Mouse (Mus musculus) hindbrain, embryonic 11.5 days (tissue): ENCODE measurements at regions not wholly inside any gene's neighbourhood (a gene's known extent, or its start where the extent isn't known, plus 50 kb on each side); places are given as distances from the start of the nearest gene placed in this dataset.

Experiments
- ATAC-seq: fragments of 200-750 bp; cut with Nextera tagmentation; 2 replicates; pipeline ENCODE4 v1.8.0; 2017; ENCODE audit warnings: mild to moderate bottlenecking, moderate TSS enrichment, moderate library complexity; ENCODE audit not compliant: low FRiP score
- DNase-seq: peaks from one replicate; pipeline ENCODE4 v3.0.0-alpha.2; 2015; ENCODE audit warnings: low spot score
- H3K27ac ChIP-seq: fragments of 300-500 bp; sonication (generic); 2 replicates; pipeline ENCODE4 v1.5.1; 2014; ENCODE audit warnings: mild to moderate bottlenecking, low read depth, low read length
- H3K27me3 ChIP-seq: fragments of 300-500 bp; sonication (generic); 2 replicates; pipeline ENCODE4 v1.6.1; 2014; ENCODE audit warnings: mild to moderate bottlenecking, low read length, moderate library complexity, mixed read lengths; ENCODE audit not compliant: control insufficient read depth, insufficient read depth
- H3K36me3 ChIP-seq: fragments of 300-500 bp; sonication (generic); 2 replicates; pipeline ENCODE4 v1.6.1; 2014; ENCODE audit warnings: mild to moderate bottlenecking, low read length, moderate library complexity, mixed read lengths; ENCODE audit not compliant: control insufficient read depth, insufficient read depth
- H3K4me1 ChIP-seq: fragments of 300-500 bp; sonication (generic); replicated peaks from 2 replicates; pipeline ENCODE4 v1.6.1; 2014; ENCODE audit warnings: low read length, mixed read lengths; ENCODE audit not compliant: control insufficient read depth, insufficient read depth
- H3K4me2 ChIP-seq: fragments of 300-500 bp; sonication (generic); replicated peaks from 2 replicates; pipeline ENCODE4 v1.6.1; 2014; ENCODE audit warnings: mild to moderate bottlenecking, low read depth, low read length
- H3K4me3 ChIP-seq: fragments of 300-500 bp; sonication (generic); 2 replicates; pipeline ENCODE4 v1.5.1; 2014; ENCODE audit warnings: low read depth, low read length
- H3K9ac ChIP-seq: fragments of 300-500 bp; sonication (generic); 2 replicates; pipeline ENCODE4 v1.6.1; 2014; ENCODE audit warnings: low read depth, low read length
- H3K9me3 ChIP-seq: fragments of 300-500 bp; sonication (generic); 2 replicates; pipeline ENCODE4 v1.6.1; 2016; ENCODE audit warnings: low read length; ENCODE audit not compliant: control insufficient read depth
- WGBS: fragments of 180-500 bp; shearing (Covaris S2); extraction: QIAGEN DNeasy Blood & Tissue Kit; methylation state at CpG from one replicate; pipeline ENCODE4 v1.1.7; 2014; 5-methylcytosine and 5-hydroxymethylcytosine counted together

DNA sequence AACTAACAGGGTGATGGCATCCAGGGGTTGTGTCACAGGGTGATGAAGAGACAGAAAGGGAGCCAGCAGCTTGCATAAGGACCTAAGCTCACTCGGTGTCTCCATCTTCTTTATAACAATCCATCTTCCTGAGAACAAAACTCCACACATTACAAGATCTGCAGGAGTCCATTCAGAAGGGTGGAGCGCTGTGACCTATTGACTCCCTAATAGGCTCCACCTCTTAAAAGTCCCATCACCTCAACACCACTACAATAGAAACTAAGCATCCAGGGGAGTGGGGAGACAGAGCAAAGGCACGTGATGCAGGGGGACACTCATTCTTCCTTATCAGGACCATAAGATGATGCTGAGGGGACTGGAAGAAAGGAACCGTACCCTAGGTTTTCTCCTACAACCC lies 224.5 kb upstream of the Irx5 start:
- Histone ChIP-seq H3K27me3 (peaks cover 2% of the 10 kb centered on the region; the same call in 1 of the 2 replicates), H3K9ac (no peak overlapping the region), H3K4me1 (peaks cover 4% of the 10 kb centered on the region; the same call in 1 of the 2 replicates), H3K4me2 (no peak overlapping the region), H3K9me3 (no peaks in the 10 kb centered on the region), H3K4me3 (no peak overlapping the region), H3K27ac (peak overlapping the region; percentile 88), H3K36me3 (no peaks in the 10 kb centered on the region)
- ATAC-seq (no peak), DNase-seq (no peak)
- 15% methylated on average over 4 of the region's 4 CpGs for WGBS

DNA sequence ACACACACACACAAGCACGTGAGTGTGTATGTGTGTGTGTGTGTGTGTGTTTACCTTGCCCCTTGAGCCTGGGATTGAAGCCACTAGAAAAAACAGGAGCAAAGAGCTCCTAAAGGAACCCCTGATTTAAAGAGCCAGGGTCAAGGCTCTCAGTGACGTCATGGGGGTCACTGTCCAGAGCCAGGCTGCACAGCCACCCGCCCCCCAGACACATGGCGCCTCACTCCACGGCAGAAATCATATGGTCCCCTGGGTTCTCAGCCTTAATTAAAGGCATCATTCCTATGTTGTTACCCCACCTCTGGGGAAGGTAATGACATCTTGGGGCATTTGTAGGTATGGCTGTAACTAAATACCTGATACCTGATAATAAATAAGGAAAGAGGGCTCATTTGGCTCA lies 224.9 kb upstream of the Irx5 start:
- H3K4me1 ChIP-seq = peaks cover 4% of the 10 kb centered on the region; the same call in 1 of the 2 replicates
- no peak overlapping the region for H3K4me3 ChIP-seq
- DNase-seq = no peak
- no peaks in the 10 kb centered on the region for H3K36me3 ChIP-seq
- H3K9me3 ChIP-seq = no peaks in the 10 kb centered on the region
- H3K27ac ChIP-seq = peak overlapping the region; percentile 88
- no peak overlapping the region for H3K9ac ChIP-seq
- H3K4me2 ChIP-seq = no peak overlapping the region
- WGBS = 54% methylated on average over 5 of the region's 5 CpGs
- H3K27me3 ChIP-seq = peaks cover 2% of the 10 kb centered on the region; the same call in 1 of the 2 replicates
- no peak for ATAC-seq

DNA sequence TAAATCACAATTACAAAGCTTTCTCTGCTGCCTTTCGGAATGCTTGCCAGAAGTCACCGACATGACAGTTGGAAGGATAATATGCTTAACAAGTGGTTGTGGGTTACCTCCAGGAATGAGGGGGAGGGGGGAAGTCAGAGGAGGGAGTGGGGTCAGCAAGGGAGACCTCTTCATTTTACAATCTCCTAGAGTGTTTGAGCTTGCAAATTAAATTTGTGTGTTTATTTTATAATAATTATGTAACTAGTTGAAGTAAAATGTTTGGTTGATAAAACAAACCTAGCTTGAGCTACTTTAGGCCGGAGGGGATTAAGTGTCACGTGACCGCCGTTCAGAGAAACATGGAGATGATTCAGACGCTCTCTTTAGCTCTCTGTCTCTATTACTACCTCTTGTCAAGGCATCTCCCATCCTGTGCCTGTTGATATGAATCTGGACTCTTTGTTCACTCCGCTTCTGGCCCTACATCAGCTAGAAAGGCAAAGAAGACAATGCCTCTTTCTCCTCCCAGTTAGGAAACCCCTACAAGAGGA lies 227.3 kb upstream of the Irx5 start:
- Histone ChIP-seq H3K4me3 (no peak overlapping the region), H3K4me1 (no peaks in the 10 kb centered on the region; the same call in 1 of the 2 replicates), H3K27me3 (no peaks in the 10 kb centered on the region), H3K4me2 (no peak overlapping the region), H3K27ac (no peak overlapping the region), H3K9ac (no peak overlapping the region), H3K9me3 (no peaks in the 10 kb centered on the region), H3K36me3 (no peaks in the 10 kb centered on the region)
- ATAC-seq (no peak), DNase-seq (no peak)
- 64% methylated on average over 8 of the region's 8 CpGs for WGBS

DNA sequence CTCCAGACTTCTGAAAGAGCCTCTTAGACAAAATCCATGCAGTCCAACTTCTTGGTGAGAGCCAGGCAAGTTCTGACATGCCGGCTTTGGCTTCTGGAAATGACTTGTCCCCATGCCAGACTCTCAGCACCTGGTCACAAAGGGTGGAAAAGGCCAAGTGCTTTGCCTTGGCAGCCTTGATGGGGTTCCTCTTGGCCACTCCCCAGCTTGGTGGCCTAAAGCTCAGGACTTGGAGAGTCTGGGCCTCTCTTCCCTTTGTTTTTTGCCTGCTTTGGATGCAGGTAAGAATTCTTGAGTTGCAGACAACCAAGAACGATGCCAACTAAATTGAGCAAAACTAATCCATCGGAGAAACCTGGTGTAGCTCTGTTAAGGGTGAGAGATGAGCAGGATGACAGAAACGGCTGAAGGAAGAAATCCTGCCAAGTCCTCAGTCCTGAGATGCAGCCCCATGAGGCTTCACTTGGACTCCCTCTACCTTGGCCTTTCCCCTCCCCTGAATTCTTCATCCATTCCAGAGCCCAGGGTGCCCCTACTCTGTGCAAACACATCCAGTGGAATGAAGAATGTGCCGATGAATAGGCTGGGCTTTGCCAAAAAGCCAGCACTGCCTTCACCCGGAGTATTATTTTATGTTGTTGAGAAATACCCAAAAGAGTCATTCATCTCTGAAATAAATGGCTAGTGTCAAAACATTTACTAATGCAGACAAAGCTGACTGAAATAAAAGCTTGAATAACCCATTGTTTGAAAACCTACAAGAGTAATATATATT lies 228.0 kb upstream of the Irx5 start:
- WGBS = 59% methylated on average over 6 of the region's 6 CpGs
- Histone ChIP-seq H3K4me3 (no peak overlapping the region), H3K9me3 (no peaks in the 10 kb centered on the region), H3K4me1 (no peaks in the 10 kb centered on the region; the same call in 1 of the 2 replicates), H3K36me3 (no peaks in the 10 kb centered on the region), H3K9ac (no peak overlapping the region), H3K4me2 (no peak overlapping the region), H3K27me3 (no peaks in the 10 kb centered on the region), H3K27ac (no peak overlapping the region)
- no peak for ATAC-seq
- DNase-seq = no peak

DNA sequence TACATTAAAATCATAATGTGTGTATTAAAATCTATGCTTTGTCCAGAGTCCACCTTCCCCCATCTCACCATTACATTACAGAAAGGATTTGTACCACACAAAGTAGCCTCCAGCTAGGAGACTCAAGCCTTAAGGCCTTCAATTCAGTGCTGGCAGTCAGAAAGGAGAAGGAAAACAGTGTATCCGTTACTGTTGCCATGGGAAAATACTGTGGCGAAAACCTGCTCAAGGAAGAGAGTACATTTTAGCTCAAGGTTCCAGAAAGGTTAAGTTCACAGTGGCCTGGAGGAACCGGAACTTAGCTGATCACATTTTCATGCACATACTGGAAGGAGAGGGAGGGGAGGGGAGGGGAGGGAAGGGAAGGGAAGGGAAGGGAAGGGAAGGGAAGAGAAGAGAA lies 231.8 kb upstream of the Irx5 start:
- H3K4me2 ChIP-seq = no peak overlapping the region
- no peaks in the 10 kb centered on the region for H3K36me3 ChIP-seq
- no peak overlapping the region for H3K9ac ChIP-seq
- H3K4me1 ChIP-seq = no peaks in the 10 kb centered on the region; the same call in 1 of the 2 replicates
- no peak overlapping the region for H3K27ac ChIP-seq
- H3K4me3 ChIP-seq = no peak overlapping the region
- 54% methylated on average over 3 of the region's 3 CpGs for WGBS
- H3K27me3 ChIP-seq = no peaks in the 10 kb centered on the region
- DNase-seq = no peak
- no peaks in the 10 kb centered on the region for H3K9me3 ChIP-seq
- no peak for ATAC-seq

DNA sequence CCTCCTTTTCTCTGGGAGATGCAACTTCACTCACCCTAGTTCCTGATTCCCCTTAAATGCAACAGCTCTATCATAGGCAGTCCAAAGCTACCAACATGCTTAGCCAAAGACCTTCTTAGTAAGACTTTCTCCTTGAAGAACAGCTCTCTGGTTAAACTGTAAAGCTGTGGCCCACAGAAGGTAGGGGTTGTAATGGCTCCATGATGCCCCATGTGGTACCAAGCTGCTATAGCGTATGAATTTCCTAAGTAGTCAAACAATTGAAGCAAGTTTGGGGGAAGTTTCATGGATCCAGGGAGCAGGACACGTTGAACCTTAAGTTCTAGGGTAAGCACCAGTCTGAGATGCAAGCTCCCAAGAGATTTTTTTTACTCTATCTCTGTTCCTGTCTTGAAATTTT lies 236.1 kb upstream of the Irx5 start:
- H3K4me2 ChIP-seq = no peak overlapping the region
- H3K27me3 ChIP-seq = no peaks in the 10 kb centered on the region
- DNase-seq (no peak), ATAC-seq (no peak)
- WGBS = 54% methylated on average over 2 of the region's 2 CpGs
- H3K4me1 ChIP-seq = no peaks in the 10 kb centered on the region
- no peak overlapping the region for H3K4me3 ChIP-seq
- no peak overlapping the region for H3K27ac ChIP-seq
- no peaks in the 10 kb centered on the region for H3K36me3 ChIP-seq
- H3K9me3 ChIP-seq = no peaks in the 10 kb centered on the region
- H3K9ac ChIP-seq = no peak overlapping the region

DNA sequence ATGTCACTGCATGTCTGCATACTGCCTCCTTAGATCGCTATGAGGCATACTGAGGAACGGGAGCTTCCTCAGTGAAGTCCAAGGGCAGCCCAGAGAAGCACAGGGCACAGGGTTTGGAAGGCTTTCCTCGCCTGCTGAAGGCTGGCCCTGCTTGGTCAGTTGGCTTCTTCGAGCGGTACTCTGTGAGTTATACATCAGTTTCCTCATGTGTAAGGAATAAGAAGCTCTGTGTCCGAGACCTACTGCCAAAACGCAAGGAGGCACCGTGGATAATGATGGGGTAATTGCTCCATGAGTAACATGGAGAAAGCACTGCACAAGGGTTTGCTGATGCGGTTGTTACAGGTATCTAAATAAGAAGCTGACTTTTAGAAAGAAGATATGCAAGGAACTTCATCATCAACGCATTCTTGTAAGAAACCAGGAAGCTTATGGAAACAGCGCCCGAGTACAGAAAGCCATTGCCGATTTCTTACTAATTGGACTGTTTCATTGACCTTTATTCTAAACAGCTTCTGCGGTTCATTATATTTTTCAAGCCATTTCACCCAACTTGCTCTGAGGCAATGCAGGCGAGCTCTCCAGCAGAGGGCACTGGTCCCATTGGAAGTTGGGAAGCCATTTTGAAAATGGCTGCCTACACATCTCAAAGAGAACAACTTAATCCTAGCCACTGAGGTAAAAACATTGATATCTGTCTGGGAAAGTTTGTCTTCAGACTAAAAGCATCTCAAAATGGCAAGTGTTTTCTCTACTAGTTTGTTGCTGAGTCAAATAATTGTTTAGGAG lies 241.8 kb upstream of the Irx5 start:
- H3K9me3 ChIP-seq = no peaks in the 10 kb centered on the region
- H3K27ac ChIP-seq = no peak overlapping the region
- no peaks in the 10 kb centered on the region for H3K36me3 ChIP-seq
- no peak for DNase-seq
- no peak overlapping the region for H3K4me3 ChIP-seq
- no peak overlapping the region for H3K9ac ChIP-seq
- H3K4me2 ChIP-seq = no peak overlapping the region
- no peaks in the 10 kb centered on the region for H3K27me3 ChIP-seq
- 0 out of 2 replicates have a peak, but pooled peaks cover 2% of the 10 kb centered on the region for H3K4me1 ChIP-seq
- WGBS = 88% methylated on average over 15 of the region's 15 CpGs
- ATAC-seq = no peak

DNA sequence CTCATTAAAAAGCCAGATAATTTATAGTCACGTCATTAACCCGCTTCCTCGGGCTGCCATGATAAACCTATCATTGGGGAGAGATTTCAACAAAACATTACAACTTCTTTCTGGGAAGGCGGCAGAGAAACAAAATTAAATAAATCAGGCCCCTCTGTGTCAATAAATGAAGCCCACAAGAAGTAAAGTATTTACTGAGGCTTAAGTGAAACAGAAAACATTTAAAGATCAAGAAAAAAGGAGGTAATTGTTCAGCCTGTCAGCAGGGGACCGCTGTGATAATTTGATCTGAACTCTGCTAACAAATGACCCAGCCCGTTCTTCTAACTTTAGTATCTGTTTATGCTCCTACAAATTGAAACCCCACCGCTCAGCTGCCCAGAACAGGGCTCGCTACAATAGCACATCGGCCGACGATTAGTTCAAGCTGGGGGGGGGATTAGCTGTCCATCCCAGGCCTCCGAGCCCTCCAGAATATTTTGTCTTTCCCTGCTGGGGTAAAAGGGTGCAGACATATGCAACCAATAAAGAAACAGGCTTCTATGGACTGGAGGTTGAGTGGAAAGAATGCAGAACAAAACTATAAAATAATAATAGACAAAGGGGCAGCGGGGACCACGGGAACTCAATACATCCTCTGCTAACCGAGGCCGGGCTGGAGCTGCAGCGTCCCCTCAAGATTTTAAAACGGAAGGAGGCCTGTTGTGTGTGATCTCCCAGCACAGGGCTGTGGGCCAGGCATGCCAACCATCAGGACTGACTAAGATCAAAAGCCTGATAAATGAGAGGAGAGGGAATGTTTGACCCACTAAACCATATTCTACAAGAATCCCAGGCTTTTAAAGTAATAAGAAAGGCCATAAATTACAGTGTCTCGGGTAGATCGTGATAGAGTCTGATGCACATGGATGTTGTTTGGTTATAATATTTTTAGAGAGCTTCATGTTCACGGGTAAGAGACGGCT lies 242.8 kb upstream of the Irx5 start:
- Histone ChIP-seq H3K4me1 (0 out of 2 replicates have a peak, but pooled peaks cover 2% of the 10 kb centered on the region), H3K4me3 (no peak overlapping the region), H3K36me3 (no peaks in the 10 kb centered on the region), H3K9me3 (no peaks in the 10 kb centered on the region), H3K27ac (no peak overlapping the region), H3K27me3 (no peaks in the 10 kb centered on the region), H3K4me2 (peak overlapping the region; percentile 1; the same call in 1 of the 2 replicates), H3K9ac (no peak overlapping the region)
- no peak for ATAC-seq
- DNase-seq = peak; percentile 50
- 20% methylated on average over 22 of the region's 22 CpGs for WGBS
